Mouse (Mus musculus) forebrain, postnatal 0 days (tissue): ENCODE measurements around the gene Ppfibp1. TPM values are rescaled to one million over a fixed set of nuclear protein-coding genes. Genes with fewer than 3 reads are reported as not detected.
A peak's percentile ranks its signal among the peaks of the same experiment; 100 is the strongest.

Experiments used
- ATAC-seq: fragments of 200-750 bp; cut with Nextera tagmentation; 2 replicates; pipeline ENCODE4 v1.8.0; 2017; ENCODE audit warnings: mild to moderate bottlenecking, moderate library complexity
- DNase-seq: peaks from one replicate; pipeline ENCODE4 v3.0.0-alpha.2; 2015
- H3K27ac ChIP-seq: fragments of 300-500 bp; sonication (generic); 2 replicates; pipeline ENCODE4 v1.5.1; 2014; ENCODE audit warnings: low read depth, mild to moderate bottlenecking, antibody characterized with exemption, low read length, moderate library complexity, mixed read lengths
- H3K27me3 ChIP-seq: fragments of 300-500 bp; sonication (generic); 2 replicates; pipeline ENCODE4 v1.6.1; 2014; ENCODE audit warnings: mild to moderate bottlenecking, low read length, mixed read lengths; ENCODE audit not compliant: insufficient read depth
- H3K36me3 ChIP-seq: fragments of 300-500 bp; sonication (generic); 2 replicates; pipeline ENCODE4 v1.6.1; 2014; ENCODE audit warnings: mild to moderate bottlenecking, moderate library complexity; ENCODE audit not compliant: insufficient read depth
- H3K4me1 ChIP-seq: fragments of 300-500 bp; sonication (generic); 2 replicates; pipeline ENCODE4 v1.6.1; 2014; ENCODE audit warnings: antibody characterized with exemption; ENCODE audit not compliant: insufficient read depth
- H3K4me2 ChIP-seq: fragments of 300-500 bp; sonication (generic); 2 replicates; pipeline ENCODE4 v1.6.1; 2014; ENCODE audit warnings: low read depth, mild to moderate bottlenecking, moderate library complexity
- H3K4me3 ChIP-seq: fragments of 300-500 bp; sonication (generic); 2 replicates; pipeline ENCODE4 v1.5.1; 2014; ENCODE audit warnings: low read depth, low read length, mixed read lengths
- H3K9ac ChIP-seq: fragments of 300-500 bp; sonication (generic); 2 replicates; pipeline ENCODE4 v1.6.1; 2014; ENCODE audit warnings: mild to moderate bottlenecking
- H3K9me3 ChIP-seq: fragments of 300-500 bp; sonication (generic); 2 replicates; pipeline ENCODE4 v1.6.1; 2016; ENCODE audit warnings: low read length
- CTCF ChIP-seq: sonication (generic); IDR thresholded peaks from 2 replicates; pipeline ENCODE4 v1.5.1; 2016; ENCODE audit warnings: antibody characterized with exemption, control low read depth, low read depth
- WGBS: fragments of 180-500 bp; shearing (Covaris S2); extraction: QIAGEN DNeasy Blood & Tissue Kit; methylation state at CpG from one replicate; pipeline ENCODE4 v1.1.7; 2014; 5-methylcytosine and 5-hydroxymethylcytosine counted together
- polyA plus RNA-seq: library from polyadenylated mRNA; unstranded; fragments of >200 nt; fragmentation: Nextera tagmentation; extraction: Ambion mirVana; gene quantifications from 2 replicates; pipeline ENCODE4 v1.2.1, GENCODE M21; 2015
- total RNA-seq: library from RNA; depleted of rRNA; stranded (reverse); fragments of >200 nt; gene quantifications from 2 replicates; pipeline ENCODE4 v1.2.3, GENCODE M21; 2014

Gene Ppfibp1
- total and polyA plus RNA-seq, 2 experiments from 2014 or later: 23.8 to 33.0 TPM

- Histone ChIP-seq H3K27me3 (no peaks in the 10 kb centered on the region), H3K36me3 (no peaks in the 10 kb centered on the region), H3K27ac (no peak overlapping the region), H3K9ac (no peak overlapping the region), H3K9me3 (no peaks in the 10 kb centered on the region), H3K4me2 (no peak overlapping the region), H3K4me1 (no peaks in the 10 kb centered on the region), H3K4me3 (no peak overlapping the region)
- TF ChIP-seq CTCF: no peak
- 76% methylated on average over 2 of the region's 2 CpGs for WGBS
- ATAC-seq: no peak
- DNase-seq: no peak
These were observed 140.1 kb downstream of the Ppfibp1 start for GRCm38 (mm10) chr6:147028396-147028795.

- Histone ChIP-seq H3K9ac (no peak overlapping the region), H3K4me2 (no peak overlapping the region), H3K4me3 (no peak overlapping the region), H3K9me3 (no peaks in the 10 kb centered on the region), H3K36me3 (no peaks in the 10 kb centered on the region), H3K4me1 (no peaks in the 10 kb centered on the region), H3K27me3 (no peaks in the 10 kb centered on the region), H3K27ac (no peak overlapping the region)
- no peak for DNase-seq
- 82% methylated on average over 9 of the region's 9 CpGs for WGBS
- TF ChIP-seq CTCF: no peak
- ATAC-seq: no peak
These were observed 141.3 kb downstream of the Ppfibp1 start for GRCm38 (mm10) chr6:147029591-147029990.

DNA sequence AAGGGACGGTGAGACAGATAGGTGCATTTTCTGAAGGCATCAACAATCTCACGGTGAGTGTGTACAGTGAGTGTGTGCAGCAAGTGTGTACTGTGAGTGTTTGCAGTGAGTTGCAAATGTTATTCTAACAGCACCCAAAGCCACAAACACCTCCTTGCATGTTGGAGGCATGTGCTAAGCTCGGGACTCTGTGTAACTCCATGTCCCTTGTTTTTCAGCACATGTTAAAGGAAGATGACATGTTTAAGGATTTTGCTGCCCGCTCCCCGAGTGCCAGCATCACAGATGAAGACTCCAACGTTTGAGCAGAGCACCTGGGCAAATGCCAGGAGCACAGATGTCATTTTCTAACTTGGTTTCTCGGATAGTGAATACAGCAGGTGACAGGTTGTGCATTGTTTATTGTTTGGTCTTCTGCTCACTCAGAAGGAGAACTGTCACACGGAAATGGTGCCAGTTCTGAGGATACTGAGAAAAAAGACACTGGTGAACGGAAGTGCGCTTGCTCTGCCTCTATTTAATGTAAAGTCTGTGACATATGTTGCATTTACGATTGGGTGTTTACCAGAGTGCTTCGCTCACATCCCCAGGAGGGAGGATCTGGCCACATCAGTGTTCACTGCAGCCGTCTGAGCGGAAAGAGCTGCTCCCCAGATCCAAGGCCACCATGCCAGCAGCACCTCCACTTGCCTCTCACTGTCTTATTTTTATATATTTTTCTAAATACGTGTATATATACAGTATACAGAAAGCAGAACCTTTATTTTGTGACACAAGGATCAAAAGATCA lies 142.0 kb downstream of the Ppfibp1 start:
- Histone ChIP-seq H3K9ac (no peak overlapping the region), H3K27ac (no peak overlapping the region), H3K9me3 (no peaks in the 10 kb centered on the region), H3K4me2 (no peak overlapping the region), H3K27me3 (no peaks in the 10 kb centered on the region), H3K4me1 (no peaks in the 10 kb centered on the region), H3K4me3 (no peak overlapping the region), H3K36me3 (no peaks in the 10 kb centered on the region)
- no peak for TF ChIP-seq CTCF
- peak; percentile 12; the same call in 1 of the 2 replicates for ATAC-seq
- peak; percentile 59 for DNase-seq
- 69% methylated on average over 15 of the region's 15 CpGs for WGBS

DNA sequence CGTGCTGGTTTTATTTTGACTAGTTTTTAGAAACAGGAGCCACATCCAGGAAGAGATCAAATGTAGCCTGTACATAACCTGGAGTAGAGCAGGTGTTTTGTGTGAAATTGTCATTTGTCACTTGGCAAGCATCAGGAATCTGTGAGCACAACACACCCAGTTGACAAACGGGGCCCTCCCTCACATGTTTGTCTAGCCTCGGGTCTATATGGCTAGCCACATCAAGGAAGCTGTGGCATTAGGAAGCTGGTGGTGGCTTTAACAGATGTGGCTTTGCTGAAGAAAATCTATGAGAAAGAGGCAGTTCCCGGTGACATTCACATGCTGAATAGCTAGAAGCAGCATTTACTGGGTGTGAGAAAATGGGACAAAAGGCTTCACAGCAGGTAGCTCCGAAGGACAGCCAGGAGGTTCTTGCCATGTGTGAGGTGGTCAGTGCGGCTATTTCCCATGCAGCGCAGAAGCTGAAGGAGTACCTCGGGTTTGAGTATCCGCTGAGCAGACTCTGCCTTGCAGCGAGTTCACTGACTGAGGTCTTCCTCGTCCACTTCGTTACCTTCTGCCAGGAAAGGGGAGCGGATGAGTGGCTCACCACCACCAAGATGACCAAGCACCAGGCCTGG lies 144.1 kb downstream of the Ppfibp1 start, which contains the start of gene Rep15:
Rep15 (plus strand) TSS at position 282 of the 623 bp plus-strand sequence.
- TF ChIP-seq CTCF: no peak
- H3K36me3 ChIP-seq: no peaks in the 10 kb centered on the region
- no peak for DNase-seq
- ATAC-seq: no peak
- H3K9me3 ChIP-seq: no peaks in the 10 kb centered on the region
- 38% methylated on average over 13 of the region's 13 CpGs for WGBS
- H3K4me1 ChIP-seq: no peaks in the 10 kb centered on the region
- H3K4me3 ChIP-seq: no peak within 1 kb of the TSS
- H3K27ac ChIP-seq: no peak within 1 kb of the TSS
- H3K4me2 ChIP-seq: no peak within 1 kb of the TSS
- no peaks in the 10 kb centered on the region for H3K27me3 ChIP-seq
- H3K9ac ChIP-seq: no peak within 1 kb of the TSS

DNA sequence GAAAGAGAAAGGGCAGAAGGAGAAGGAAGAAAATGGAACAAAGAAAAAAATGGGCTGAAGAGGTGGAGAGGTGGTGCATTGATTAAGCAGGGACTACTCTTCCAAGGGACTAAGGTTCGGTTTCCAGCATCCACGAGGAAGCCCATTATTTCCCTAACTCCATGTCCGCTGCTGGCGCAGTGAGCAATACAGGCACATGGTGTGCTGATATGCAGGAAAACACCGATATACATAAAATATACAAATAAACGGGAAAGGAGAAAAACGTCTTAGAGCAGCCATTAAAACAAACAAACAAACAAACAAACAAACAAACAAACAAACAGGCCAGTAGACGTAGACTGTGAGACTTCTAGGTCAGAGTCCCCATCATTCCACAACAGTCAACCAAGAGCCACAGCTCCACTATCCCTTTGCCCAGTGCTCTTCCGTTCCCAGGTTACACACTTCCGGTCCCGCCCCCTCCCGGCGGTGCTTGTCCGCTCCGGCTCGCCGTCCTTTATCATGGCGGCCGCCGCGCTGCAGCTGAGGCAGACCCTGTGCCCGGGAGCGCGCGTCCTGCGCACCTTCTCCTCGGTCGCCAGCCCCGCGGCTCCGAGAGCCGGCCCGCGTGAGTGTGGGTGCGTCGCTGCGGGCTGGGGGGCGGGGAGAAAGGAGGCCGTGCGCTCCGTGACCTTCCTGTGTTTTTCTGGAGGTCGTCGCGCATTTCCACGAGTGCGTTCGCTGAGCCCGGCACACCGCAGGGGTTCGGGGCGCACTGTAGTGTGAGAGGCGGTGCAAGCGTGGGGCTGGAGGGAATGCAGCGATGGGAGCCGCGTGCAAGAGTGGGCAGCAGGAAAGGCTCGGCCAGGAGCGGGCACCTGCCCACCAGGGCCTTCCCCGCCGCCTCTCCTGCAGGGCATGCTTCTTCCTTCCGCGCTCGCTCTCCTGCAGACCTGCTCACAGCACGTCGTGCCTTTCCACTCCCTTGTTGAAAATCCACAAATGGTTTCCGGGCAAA lies 154.3 kb downstream of the Ppfibp1 start, which contains the start of gene Mrps35:
Mrps35 (plus strand) TSS at position 474 of the 1,000 bp plus-strand sequence.
- Histone ChIP-seq H3K4me3 (peak within 1 kb of the TSS; percentile 89), H3K4me1 (peaks cover 9% of the 10 kb centered on the region), H3K27me3 (no peaks in the 10 kb centered on the region), H3K4me2 (peak within 1 kb of the TSS; percentile 72), H3K9me3 (no peaks in the 10 kb centered on the region), H3K36me3 (peaks cover 11% of the 10 kb centered on the region), H3K27ac (peak within 1 kb of the TSS; percentile 89), H3K9ac (peak within 1 kb of the TSS; percentile 93)
- ATAC-seq (peak; percentile 100), DNase-seq (peak; percentile 92)
- WGBS: 3% methylated on average over 62 of the region's 66 CpGs
- peak; percentile 41 for TF ChIP-seq CTCF

DNA sequence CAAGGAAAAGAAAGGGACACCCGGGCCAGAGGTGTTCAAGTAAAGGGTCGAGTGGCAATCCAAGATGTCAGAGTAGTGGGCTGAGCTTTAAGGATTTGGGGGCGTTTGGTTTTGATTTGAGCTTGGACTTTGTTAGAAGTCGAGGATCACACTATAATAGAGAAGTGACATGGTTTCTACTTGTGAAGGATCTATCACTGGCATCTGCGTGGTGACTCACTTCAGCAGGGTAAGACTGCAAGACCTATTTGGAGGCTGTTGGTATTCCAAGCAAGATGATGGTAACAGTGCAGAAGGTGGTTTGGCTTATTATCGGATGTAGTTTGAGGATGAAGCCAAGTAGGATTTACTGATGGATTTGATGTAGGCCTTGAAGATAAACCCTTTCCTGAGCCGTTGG lies 155.3 kb downstream of the Ppfibp1 start:
- Histone ChIP-seq H3K27me3 (no peaks in the 10 kb centered on the region), H3K9ac (peak overlapping the region; percentile 93; the same call in 1 of the 2 replicates), H3K4me3 (peak overlapping the region; percentile 89), H3K36me3 (peaks cover 18% of the 10 kb centered on the region), H3K4me1 (peaks cover 9% of the 10 kb centered on the region), H3K4me2 (peak overlapping the region; percentile 72), H3K9me3 (no peaks in the 10 kb centered on the region), H3K27ac (no peak overlapping the region)
- ATAC-seq: no peak
- DNase-seq: no peak
- WGBS: 53% methylated on average over 7 of the region's 7 CpGs
- no peak for TF ChIP-seq CTCF
